Mouse (Mus musculus) heart, postnatal 25 days (tissue): ENCODE results near the gene Acy3. TPM values are rescaled to one million over a fixed set of nuclear protein-coding genes. Genes with fewer than 3 reads are reported as not detected.

Experiments used
- DNase-seq: peaks from one replicate; pipeline ENCODE4 v3.0.0; 2022; ENCODE audit warnings: low spot score
- intact Hi-C: fragments of 180-260 bp; cut with DNase I; formaldehyde crosslinking; loops from one replicate; pipeline ENCODE4 v1.15.1; 2025
- total RNA-seq, 2 experiments: library from RNA; stranded (reverse); gene quantifications; 2 replicates each; pipeline ENCODE4 v1.2.3; 2021

Acy3 gene
- total RNA-seq, 2 experiments from 2014 or later = 20.3 to 21.5 TPM

DNA sequence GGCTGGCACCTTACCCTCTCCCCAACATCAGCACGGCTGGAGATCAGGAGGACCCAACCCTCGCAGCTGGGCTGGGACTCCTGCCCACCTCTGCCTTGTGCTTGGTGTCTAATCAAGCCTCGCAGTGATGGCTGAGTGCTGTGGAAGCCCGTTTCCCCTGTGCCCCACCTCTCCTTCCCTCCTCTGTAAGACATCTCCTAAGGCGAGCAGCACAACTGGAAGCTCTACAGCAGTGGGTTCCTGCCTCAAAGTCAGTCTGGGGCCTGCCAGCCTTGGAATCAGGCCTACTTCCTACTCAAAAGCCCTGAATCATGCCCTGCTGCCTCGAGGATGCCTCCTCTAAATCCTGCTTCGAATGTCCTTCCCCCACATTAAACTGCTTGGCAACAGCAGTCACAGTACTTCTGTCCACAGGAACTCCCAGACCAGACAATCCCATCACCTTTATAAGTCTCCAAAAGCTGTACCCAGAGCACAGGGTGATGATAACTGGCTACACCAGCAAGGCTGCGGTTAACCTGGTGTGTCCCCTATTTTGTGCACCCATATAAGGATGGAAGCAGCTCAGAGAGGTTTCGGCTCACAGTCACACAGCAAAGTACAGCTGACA is 12.9 kb downstream of the Acy3 start:
- no peak for DNase-seq
- intact Hi-C loops = no loop called here

DNA sequence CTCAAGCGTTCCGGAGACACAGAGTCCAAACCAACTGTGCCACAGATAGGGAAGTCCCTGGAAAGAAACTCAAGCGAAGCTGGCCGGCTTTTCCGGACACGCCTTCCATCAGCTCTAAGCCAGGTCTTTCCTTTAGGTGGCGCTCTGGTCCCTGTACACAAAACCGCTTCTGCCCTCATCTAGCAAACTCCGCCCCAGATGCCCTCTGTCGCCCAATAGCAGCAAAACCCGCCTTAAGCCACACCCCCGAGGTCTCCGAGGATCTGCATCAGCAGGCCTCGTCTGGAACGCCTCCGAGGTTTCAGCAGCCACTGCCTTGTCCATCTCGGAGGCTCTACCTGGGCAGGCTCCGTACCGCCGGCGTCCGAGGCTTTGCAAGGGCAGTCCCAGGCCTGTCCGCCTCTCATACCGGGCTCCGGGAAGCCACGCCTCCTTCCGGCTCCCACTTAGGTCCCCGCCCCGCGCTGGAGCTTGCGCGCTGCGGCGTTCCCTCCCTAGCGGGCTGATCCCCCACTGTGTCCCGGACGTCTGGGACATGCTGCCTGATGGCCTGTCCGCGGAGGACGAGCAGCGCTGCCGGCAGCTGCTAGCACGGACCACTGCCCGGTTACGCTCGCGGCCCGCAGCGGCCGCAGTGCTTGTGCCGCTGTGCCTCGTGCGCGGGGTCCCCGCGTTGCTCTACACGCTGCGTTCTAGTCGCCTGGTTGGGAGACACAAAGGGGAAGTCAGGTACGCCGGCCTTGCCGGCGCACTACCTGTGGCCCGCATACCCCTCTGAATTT is 13.9 kb downstream of the Acy3 start, which contains the start of the genes Nudt8 and Gm49405:
Nudt8 (plus strand) TSS at position 462 of the 782 bp plus-strand sequence.
Gm49405 (plus strand) TSS at position 508 of the 782 bp plus-strand sequence.
- intact Hi-C loops = loop anchor here (1.0 kb wide), 1 partner anchor 12 kb away; the partner anchor contains the start of gene Ndufv1

DNA sequence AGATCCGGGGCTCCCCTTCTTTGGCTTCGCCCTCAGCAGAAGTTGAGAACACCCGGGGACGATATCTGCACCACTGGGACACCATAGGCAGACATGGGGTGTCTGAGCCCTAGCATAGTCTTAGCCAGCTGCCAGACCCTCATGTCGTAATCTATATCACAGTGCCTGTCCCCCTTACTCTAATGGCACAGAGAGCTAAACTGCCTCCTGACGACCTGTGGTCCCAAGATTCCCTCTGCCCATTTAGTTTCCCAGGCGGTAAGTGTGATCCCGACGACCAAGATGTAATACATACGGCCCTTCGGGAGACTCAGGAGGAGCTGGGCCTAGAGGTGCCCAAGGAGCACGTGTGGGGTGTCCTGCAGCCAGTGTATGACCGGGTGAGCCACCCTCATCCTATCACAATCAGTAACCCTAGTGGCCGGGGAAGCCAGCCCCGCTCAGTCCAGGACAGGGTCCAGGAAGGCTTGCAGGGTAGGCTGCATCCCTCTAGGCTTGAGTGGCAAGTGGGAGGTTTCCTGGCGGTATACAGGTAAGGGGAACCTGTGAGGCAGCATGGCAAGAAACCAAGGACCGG is 14.7 kb downstream of the Acy3 start:
- intact Hi-C loops = loop anchor here (1.0 kb wide), 1 partner anchor 11 kb away; the partner anchor contains the start of gene Ndufv1

More for the DNA sequence above, 13.9 kb downstream of the Acy3 start, which contains the start of the genes Nudt8 and Gm49405:
- peak; percentile 96 for DNase-seq

DNA sequence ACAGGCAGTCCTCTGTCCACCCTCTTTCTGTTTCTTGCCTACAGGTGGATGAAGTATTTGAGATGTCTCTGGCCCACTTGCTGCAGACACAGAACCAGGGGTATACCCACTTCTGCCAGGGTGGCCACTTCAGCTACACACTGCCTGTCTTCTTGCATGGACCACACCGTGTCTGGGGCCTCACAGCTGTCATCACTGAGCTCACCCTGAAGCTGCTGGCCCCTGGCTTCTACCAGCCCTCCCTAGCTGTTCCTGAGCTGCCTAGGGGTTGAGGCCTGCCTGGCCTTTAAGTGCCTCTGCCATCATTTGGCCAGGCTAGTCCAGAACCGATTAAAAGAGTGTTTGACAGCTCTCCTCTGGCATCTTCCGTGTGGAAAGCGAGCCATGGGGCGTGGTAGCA is 15.4 kb downstream of the Acy3 start:
- intact Hi-C loops = no loop called here
- DNase-seq = no peak

More for the DNA sequence above, 14.7 kb downstream of the Acy3 start:
- DNase-seq = no peak

DNA sequence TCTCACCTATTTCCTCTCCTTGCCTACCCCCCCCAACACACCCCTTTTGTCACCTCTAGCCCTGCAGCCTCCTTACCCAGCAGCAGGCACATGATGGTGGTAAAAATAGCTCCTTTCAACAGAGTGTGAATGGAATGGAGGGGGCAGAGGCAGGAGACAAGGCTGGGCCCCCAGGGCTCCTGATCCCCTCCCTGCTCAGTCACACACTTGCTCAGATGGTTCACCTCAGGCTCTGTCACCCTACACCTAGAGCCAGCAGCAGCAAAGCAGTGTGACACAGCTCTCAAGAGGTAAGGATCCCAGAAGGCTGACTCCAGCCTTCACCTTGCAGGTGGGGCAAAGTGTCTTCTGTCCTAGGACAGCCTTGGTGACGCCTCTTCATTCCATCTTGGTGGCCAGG is 16.7 kb downstream of the Acy3 start, which contains the start of gene Doc2g:
Doc2g (plus strand) TSS at position 202 of the 400 bp plus-strand sequence.
- intact Hi-C loops = no loop called here
- no peak for DNase-seq

DNA sequence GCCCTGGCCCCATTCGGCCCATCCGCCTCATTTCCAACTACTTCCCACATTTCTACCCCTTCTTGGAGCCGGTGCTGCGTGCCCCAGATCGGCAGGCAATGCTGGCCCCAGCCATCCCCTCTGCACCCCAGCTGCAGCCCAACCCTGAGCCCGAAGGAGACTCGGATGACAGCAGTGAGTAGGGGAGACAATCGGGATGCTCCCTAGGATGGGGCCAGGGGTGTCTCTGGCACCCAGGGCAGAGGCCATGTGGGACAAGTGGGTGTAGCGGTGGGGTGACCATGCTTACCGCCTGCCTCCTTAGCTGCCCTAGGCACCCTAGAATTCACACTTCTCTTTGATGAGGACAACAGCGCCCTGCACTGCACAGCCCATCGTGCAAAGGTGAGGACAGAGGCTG is 17.3 kb downstream of the Acy3 start:
- intact Hi-C loops = no loop called here
- no peak for DNase-seq

DNA sequence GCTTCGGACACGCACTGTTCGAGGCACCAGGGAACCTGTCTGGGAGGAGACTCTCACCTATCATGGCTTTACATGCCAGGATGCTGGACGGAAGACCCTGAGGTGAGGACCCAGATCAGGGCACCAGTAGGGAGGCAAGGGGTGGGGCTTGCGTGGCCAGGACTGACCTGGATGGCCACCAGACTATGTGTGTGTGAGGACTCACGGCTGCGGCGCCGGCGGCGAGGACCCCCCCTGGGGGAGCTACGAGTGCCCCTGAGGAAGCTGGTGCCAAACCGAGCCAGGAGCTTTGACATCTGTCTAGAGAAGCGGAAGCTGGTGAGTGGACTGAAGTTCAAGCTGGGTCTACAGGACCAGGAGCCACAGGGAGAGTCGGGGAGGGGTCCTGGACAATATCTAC is 18.0 kb downstream of the Acy3 start:
- no peak for DNase-seq
- intact Hi-C loops = no loop called here

DNA sequence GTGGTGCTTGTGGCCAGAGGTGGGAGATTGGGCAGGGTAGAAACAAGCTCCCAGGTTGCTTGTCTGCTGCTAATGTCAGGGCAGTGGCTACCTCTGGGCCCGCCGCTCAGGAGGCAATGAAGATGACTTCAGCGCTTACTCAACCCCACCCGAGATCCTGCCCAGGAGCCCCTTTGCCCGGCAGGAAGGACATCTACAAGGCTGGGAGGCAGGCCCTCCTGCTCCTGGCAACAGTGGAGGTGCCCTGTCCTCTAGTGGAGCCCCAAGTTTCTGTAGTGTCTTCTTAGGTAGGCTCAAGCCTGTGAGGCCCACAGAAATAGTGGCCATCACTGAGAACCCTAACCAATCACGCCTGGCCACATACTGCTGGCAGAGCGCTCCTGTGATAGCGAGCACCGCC is 18.7 kb downstream of the Acy3 start:
- no peak for DNase-seq
- intact Hi-C loops = no loop called here

DNA sequence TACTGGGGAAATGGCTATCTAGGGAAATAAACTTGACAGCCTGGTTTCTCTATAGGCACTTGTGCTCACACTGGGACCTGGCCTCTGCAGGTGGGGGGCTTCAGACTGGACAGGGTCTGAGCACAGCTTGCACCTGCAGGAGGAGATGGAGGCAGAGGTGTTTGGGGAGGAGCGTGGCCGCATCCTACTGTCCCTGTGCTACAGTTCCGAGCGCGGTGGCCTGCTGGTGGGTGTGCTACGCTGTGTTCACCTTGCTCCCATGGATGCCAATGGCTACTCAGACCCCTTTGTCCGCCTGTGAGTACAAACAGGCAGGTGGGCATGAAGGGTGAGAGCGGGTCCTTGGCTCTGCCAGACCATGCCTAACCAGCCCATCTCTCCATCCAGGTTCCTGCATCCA is 19.6 kb downstream of the Acy3 start:
- intact Hi-C loops = no loop called here
- DNase-seq = no peak

DNA sequence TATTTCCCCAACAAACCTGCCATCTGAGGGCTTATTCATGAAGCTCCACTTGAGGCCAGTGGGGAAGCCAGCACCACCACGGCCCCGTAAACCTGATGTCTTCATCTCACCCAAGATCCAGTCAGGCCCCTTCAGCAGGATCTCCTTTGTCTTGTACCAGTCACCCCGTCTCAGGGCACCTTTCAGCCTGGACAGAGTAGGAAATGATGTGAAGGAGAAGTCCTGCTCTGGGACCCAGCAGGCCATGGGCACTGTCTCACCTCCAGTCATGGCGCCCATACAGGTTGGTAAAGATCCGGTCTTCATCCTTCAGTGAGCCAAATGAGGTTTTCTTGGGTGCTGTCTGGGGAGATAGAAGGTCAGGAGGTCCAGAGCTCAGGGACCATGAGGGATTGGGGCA is 24.7 kb downstream of the Acy3 start:
- intact Hi-C loops = no loop called here

DNA sequence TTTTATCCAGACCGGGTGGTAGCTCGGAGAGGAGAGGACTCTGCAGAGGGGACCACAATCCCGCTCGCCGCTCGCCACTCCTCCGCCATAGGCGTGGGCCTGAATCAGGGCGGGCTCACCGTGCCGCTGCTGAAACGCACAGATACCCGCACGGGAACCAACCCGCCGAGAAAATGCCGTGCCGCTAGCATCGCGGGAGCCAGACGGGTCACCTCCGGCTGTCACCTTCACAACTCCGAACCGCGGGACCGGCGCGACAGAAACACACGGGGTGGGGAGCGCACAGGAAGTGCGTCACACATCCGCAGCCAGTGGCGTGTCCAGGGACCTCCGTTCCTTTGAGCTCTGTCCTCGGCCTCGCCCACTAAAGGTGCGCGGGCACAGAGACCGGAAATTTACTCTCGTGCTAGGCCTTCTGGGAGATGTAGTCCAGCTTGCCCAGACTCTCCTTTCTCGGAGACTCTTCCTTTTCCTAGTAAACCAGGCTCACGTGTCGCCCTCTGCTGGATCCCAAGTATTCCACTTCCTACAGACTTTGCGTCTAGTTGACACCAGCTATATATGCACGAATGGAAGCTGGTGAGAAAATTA is 26.2 kb downstream of the Acy3 start, which contains the start of gene Ndufv1:
Ndufv1 (minus strand) TSS at position 375 of the 591 bp plus-strand sequence.
- intact Hi-C loops = loop anchor here (1.0 kb wide), 2 partner anchors 12 to 66 kb away; partner anchors contain the start of genes Gm49405 and Nudt8
- peak; percentile 96 for DNase-seq

More for the DNA sequence above, 24.7 kb downstream of the Acy3 start:
- no peak for DNase-seq

DNA sequence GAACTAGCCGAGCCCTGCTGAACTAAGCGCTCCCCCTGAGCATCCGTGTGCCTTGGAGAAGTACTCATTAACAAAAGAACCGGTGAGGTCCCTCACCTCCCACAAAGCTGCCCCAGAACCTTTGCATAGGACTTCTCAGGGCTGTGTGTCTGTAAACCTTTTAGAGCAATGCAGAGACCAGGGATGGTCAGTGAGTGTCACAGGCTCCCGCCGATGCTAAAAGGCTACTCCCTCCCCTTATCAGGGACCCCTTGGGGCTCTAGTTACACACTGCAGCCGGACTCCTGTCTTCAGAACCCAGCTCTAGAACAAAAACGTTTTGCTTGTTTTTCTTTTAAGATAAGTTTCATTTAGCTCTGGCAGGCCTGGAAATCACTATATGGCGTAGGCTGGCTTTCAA is 26.7 kb downstream of the Acy3 start:
- intact Hi-C loops = no loop called here
- no peak for DNase-seq

DNA sequence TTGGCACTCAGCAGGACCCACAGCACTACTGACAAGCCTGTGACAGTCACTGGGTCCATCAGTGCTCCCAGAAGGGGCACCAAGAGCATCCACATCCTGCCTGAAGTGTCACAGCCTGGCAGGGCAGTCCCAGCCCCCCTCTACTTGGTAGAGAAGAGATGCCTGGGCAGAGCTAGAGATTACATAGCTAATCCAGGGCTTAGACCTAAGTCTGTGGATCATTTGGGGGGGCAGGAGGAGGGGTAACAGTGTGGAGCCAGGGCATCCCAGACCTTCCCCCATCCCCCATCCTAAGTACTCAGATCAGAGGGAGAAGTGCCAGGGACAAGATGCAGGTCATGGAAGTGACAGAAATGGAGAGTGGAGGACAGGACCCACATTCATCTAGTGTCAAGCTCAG is 28.4 kb downstream of the Acy3 start:
- no peak for DNase-seq
- intact Hi-C loops = loop anchor here (5.0 kb wide), 1 partner anchor 212 kb away; no protein-coding TSS in a partner anchor

DNA sequence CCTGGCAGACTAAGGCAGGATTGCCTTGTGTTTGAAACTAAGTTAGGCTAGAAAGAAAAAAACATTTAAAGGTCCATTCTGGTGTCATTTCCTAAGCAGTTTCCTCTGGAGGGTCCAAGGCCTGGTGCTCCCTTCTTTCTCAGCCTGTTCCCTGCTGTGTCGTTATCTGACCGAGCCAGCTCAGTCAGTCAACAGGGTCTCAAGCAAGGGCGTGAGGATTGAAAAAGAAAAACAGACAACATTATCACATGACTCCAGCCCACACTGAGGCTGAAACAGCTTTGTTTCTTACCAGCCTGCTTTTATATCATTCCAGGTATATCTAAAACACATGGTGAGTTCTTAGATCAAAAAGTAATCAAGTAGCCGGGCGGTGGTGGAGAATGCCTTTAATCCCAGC is 29.3 kb downstream of the Acy3 start:
- intact Hi-C loops = loop anchor here (5.0 kb wide), 1 partner anchor 212 kb away; no protein-coding TSS in a partner anchor
- DNase-seq = no peak

DNA sequence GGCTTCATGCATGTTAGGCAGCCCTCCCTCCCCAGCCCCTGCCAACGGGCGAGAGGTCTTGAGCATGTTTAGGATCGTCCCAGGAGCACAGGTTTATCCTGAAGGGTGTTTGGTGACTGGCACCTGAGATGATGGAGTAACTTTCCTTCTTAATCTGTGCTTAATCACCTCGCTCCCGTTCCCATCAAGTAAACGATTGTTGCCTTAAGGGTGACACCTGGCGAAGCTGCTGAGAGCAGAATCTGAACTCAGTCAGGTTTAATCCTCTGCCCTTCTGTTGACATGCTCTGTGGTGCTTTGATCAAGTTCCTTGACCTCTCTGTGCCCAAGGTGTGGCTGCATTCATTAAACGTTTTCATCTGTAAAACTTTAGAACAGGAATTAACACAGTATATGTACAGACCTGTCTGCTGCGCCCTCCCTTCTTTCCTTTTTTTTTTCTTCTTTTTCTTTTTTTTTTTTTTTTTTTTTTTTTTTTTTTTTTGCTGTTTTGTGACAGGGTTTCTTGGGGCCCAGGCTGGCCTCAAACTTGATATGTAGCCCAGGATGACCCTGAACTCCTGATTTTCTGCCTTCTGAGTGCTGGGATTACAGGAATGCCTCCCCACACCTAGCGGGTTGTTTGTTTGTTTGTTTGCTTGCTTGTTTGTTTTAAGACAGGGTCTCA is 31.7 kb downstream of the Acy3 start:
- intact Hi-C loops = loop anchor here (5.0 kb wide), 1 partner anchor 209 kb away; no protein-coding TSS in a partner anchor
- DNase-seq = no peak

DNA sequence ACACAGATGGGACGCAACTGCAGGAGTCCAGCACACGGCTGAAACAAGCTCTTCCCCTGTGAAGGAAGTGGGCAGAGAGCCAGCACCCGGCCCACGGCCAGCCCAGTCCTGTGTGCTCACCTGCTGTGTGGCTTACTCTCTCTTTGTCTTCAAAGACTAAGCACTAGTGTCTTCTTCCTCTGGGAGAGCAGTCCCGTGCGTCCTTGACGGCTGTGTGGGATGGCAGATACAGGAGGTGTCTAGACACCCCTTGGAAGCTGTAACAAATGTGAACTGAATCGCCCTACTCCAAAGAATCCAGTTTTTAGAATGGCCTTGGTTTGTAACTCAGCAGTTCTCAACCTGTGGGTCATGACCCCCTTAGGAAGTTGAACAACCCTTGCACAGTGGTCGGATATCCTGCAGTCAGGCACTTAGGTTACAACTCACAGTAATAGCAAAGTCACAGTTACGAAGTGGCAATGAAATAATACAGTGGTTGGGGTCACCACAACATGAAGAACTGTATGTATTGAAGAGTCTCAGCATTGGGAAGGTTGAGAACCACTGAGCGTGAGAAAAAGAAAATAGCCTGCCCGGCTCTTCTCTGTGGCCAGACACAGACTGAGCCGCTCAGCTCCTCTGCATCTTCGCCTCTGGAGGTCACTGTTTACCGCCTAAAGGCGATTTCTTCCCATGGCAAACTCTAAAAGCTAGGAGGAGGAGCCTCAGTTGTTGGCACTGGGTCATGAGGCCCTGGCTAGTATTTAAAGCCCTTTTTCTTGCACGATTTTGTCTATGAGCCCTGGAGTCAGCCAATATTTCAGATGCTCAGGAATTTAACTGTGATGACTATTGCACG is 32.6 kb downstream of the Acy3 start:
- DNase-seq = peak; percentile 71
- intact Hi-C loops = loop anchor here (1.0 to 5.0 kb wide), 2 partner anchors 29 to 208 kb away; no protein-coding TSS in a partner anchor

DNA sequence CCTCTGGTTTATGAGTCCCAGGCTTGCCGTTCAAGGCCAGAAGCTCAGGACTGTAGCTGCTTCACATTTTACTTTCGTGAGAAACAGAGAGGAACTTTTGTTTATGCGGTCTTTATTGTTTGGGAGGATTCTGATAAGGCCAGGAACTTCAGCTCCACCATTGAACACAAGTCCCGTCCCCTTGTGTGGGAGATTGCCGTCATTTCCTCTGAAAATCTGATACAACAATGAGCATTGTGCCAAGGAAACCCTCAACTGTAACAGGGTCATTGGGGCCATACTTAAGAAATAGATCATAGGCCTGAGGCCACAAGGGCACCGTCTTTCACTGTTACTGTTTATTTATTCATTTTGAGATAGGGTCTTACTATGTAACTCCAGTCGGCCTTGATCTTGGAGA is 36.8 kb downstream of the Acy3 start:
- intact Hi-C loops = no loop called here
- DNase-seq = no peak

DNA sequence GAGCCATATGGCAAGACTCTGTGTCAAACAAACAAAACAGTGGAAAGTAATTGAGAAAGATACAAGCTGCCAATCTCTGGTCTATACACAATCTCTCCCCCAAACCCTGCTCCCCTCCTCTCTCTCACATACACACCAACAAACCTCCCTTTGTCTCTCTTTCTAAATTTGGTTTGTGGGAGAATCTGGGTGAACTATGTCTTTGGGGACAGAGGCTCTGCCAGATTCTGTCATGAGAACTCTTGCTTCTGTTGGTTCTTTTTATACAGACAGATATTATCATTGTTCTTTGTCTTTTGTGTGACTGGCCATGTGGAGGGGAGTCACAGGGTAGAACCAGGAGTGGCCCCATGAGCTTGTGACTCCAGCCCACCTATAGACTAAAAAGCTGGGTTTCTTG is 41.2 kb downstream of the Acy3 start:
- intact Hi-C loops = no loop called here
- DNase-seq = no peak

DNA sequence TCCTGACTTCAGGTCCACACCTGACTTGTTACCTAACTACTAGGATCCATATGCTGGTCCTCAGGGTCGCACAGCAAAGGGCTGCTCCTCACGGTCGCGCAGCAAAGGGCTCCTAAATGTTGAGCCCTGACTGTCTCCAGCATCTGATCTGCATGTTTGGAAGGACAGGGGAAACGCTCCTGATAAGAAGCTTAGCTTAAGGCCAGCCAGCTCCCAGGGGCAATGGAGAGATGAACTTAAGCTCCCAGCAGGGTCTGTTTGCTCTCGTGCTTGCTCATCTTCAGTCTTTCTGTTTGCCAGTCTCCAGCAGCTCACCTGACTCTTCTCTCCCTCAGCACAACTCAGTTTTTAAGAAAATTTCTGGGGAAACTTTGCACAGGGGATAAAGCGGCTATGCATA is 46.3 kb downstream of the Acy3 start:
- intact Hi-C loops = no loop called here
- no peak for DNase-seq
